Mouse (Mus musculus) adrenal gland, postnatal 14 days (tissue): ENCODE data around the gene Zfp146. TPM values are rescaled to one million over a fixed set of nuclear protein-coding genes. Genes with fewer than 3 reads are reported as not detected.
A peak's percentile ranks its signal among the peaks of the same experiment; 100 is the strongest.
"Not testable (repeated sequence)": the region's sequence is repeated elsewhere in the genome, so short reads cannot be mapped to it uniquely, and the experiment has no call there.

Experiments
- DNase-seq: peaks from one replicate; pipeline ENCODE4 v3.0.0; 2021; ENCODE audit warnings: mixed read lengths
- total RNA-seq: library from RNA; stranded (reverse); gene quantifications from 2 replicates; pipeline ENCODE4 v1.2.3, GENCODE M21; 2021

Zfp146 gene
- total RNA-seq, 1 experiment from 2014 or later: 57.8 TPM

- no peak for DNase-seq
These were observed 47.4 kb downstream of the Zfp146 start for GRCm38 (mm10) chr7:30122188-30122530.

- DNase-seq: peak; percentile 96
These were observed 48.0 kb downstream of the Zfp146 start, which contains the start of gene Zfp382 for GRCm38 (mm10) chr7:30121308-30122187. Zfp382 (plus strand) TSS chr7:30121942.

- DNase-seq: not testable (repeated sequence)
These were observed 51.6 kb downstream of the Zfp146 start for GRCm38 (mm10) chr7:30117935-30118334.

GRCm38 (mm10) chr7:30116076-30116475 lies 53.5 kb downstream of the Zfp146 start:
- DNase-seq: no peak

Other genes with a start within 250 kb of the Zfp146 start
- 10.1 and 12.4 TPM in 2 replicates for gene Zfp74, start 215.7 kb downstream of the Zfp146 start, total RNA-seq
- gene Zfp568, start 185.8 kb downstream of the Zfp146 start, total RNA-seq: 15.2 and 16.4 TPM in 2 replicates
- gene Zfp14, start 118.4 kb downstream of the Zfp146 start, total RNA-seq: 2.0 and 3.7 TPM in 2 replicates
- gene Zfp82, start 96.8 kb downstream of the Zfp146 start, total RNA-seq: 2.7 TPM in 1 of 2 replicates, not detected in the other
- 0.45 and 1.4 TPM in 2 replicates for gene Gm26920, start 79.3 kb downstream of the Zfp146 start, total RNA-seq
- 1.6 and 2.5 TPM in 2 replicates for gene Zfp566, start 79.2 kb downstream of the Zfp146 start, total RNA-seq
- gene Zfp260, start 75.0 kb downstream of the Zfp146 start, total RNA-seq: 36.9 and 45.6 TPM in 2 replicates
- 3.9 and 5.7 TPM in 2 replicates for gene Zfp382, start 47.8 kb downstream of the Zfp146 start, total RNA-seq
- gene Cox7a1, start 14.4 kb upstream of the Zfp146 start, total RNA-seq: 1,359 and 1,375 TPM in 2 replicates
- gene Capns1, start 29.1 kb upstream of the Zfp146 start, total RNA-seq: 526 and 534 TPM in 2 replicates
- gene Polr2i, start 62.2 kb upstream of the Zfp146 start, total RNA-seq: 95.5 and 99.4 TPM in 2 replicates
- 67.7 and 75.4 TPM in 2 replicates for gene Tbcb, start 62.5 kb upstream of the Zfp146 start, total RNA-seq
- not detected in 2 replicates for gene Ovol3, start 66.0 kb upstream of the Zfp146 start, total RNA-seq
- gene Thap8, start 110.3 kb upstream of the Zfp146 start, total RNA-seq: 0.33 and 0.38 TPM in 2 replicates
- 12.3 and 15.0 TPM in 2 replicates for gene Wdr62, start 110.7 kb upstream of the Zfp146 start, total RNA-seq
- gene Clip3, start 122.0 kb upstream of the Zfp146 start, total RNA-seq: 26.9 and 44.7 TPM in 2 replicates
- gene Alkbh6, start 139.0 kb upstream of the Zfp146 start, total RNA-seq: 51.4 and 56.3 TPM in 2 replicates
- 23.5 and 30.2 TPM in 2 replicates for gene Syne4, start 145.1 kb upstream of the Zfp146 start, total RNA-seq
- gene E130208F15Rik, start 152.0 kb upstream of the Zfp146 start, total RNA-seq: 2.2 and 3.6 TPM in 2 replicates
- 15.0 and 19.6 TPM in 2 replicates for gene Sdhaf1, start 154.1 kb upstream of the Zfp146 start, total RNA-seq
- 15.6 and 16.2 TPM in 2 replicates for gene Lrfn3, start 193.0 kb upstream of the Zfp146 start, total RNA-seq
- 19.9 and 30.9 TPM in 2 replicates for gene Tyrobp, start 244.0 kb upstream of the Zfp146 start, total RNA-seq